Comparison of ENCODE assay signal across 9 mouse cellular contexts in genomic region chr1:53272646-53273045, GRCm38 (mm10). TPM values are rescaled to one million over a fixed set of nuclear protein-coding genes. Genes with fewer than 3 reads are reported as not detected.
DNase-seq lines count a peak whose midpoint lies in the region; ATAC-seq and TF ChIP-seq lines count a peak whose summit lies in the region.
"Had no signal": no experiment of that assay in that cellular context is flagged by ENCODE, and none has a peak within 500 bp of the region (broad histone marks: within the 10 kb centered on the region; RNA-seq: fewer than 3 reads in every experiment).

No protein-coding gene starts in this region.

- H3K27ac ChIP-seq in intestine, postnatal 0 days (ENCODE audit: low read depth, low read length), result no peak overlapping the region
- no peak overlapping the region for H3K27ac ChIP-seq in intestine, embryonic 15.5 days
- H3K27ac ChIP-seq in gastrocnemius, adult 2 months, result no peak overlapping the region

- no peak overlapping the region for H3K4me2 ChIP-seq in intestine, postnatal 0 days (replicated peaks; ENCODE audit: low read depth)
- no peak overlapping the region for H3K4me2 ChIP-seq in intestine, embryonic 15.5 days (replicated peaks)

- peak; percentile 52 for DNase-seq in CD4-positive, CD25-positive, alpha-beta regulatory T cell, adult 2 months (ENCODE audit: low read depth, low spot score)
- DNase-seq in brain, embryonic 14.5 days (ENCODE audit: low read depth), result peak; percentile 42
- DNase-seq in gastrocnemius, adult 2 months, result peak; percentile 55
- peak; percentile 7 to 13 for DNase-seq in left cerebral cortex, adult 8-10 months (ENCODE audit: low spot score in 2 of 2)
- peak; percentile 21 for DNase-seq in telencephalon, adult 2 months (ENCODE audit: low read depth, low spot score)
- DNase-seq in urinary bladder, adult 18-20 months (ENCODE audit: low spot score in 2 of 2), result no peak

- TF ChIP-seq CTCF in intestine, postnatal 0 days (IDR thresholded peaks at IDR 0.05; ENCODE audit: low read depth), result peak; percentile 78
- TF ChIP-seq CTCF in brain, embryonic 14.5 days (IDR thresholded peaks at IDR 0.05; ENCODE audit: borderline replicate concordance, extremely low read depth, insufficient read depth, insufficient read length), result peak; percentile 64; the same call in 1 of the 2 replicates
- TF ChIP-seq CTCF in gastrocnemius, adult 2 months (IDR thresholded peaks at IDR 0.05), result peak; percentile 78

- H3K4me1 ChIP-seq in intestine, postnatal 0 days (replicated peaks; ENCODE audit: control insufficient read depth, insufficient read depth, low read length), result no peaks in the 10 kb centered on the region
- no peaks in the 10 kb centered on the region for H3K4me1 ChIP-seq in intestine, embryonic 15.5 days (replicated peaks)

- H3K27me3 ChIP-seq in intestine, postnatal 0 days (replicated peaks; ENCODE audit: control insufficient read depth, insufficient read depth, low read length), result no peaks in the 10 kb centered on the region
- H3K27me3 ChIP-seq in intestine, embryonic 15.5 days (replicated peaks), result no peaks in the 10 kb centered on the region

- no peak for TF ChIP-seq POLR2A in brain, embryonic 14.5 days (IDR thresholded peaks at IDR 0.05; ENCODE audit: borderline replicate concordance, extremely low read depth, insufficient read depth, insufficient read length, poor library complexity, severe bottlenecking)

- no peaks in the 10 kb centered on the region for H3K9me3 ChIP-seq in intestine, postnatal 0 days (ENCODE audit: control insufficient read depth)
- no peaks in the 10 kb centered on the region for H3K9me3 ChIP-seq in intestine, embryonic 15.5 days

- H3K4me3 ChIP-seq in intestine, postnatal 0 days (ENCODE audit: low read depth, low read length), result no peak overlapping the region
- no peak overlapping the region for H3K4me3 ChIP-seq in intestine, embryonic 15.5 days (replicated peaks)
- no peak overlapping the region for H3K4me3 ChIP-seq in gastrocnemius, adult 2 months

- ATAC-seq in intestine, postnatal 0 days, result no peak
- no peak for ATAC-seq in intestine, embryonic 15.5 days

- intact Hi-C loops in gastrocnemius, adult 2 months (cut with DNase I), result loop anchor here (1.0 kb wide), 1 partner anchor 219 kb away; no protein-coding TSS in a partner anchor

- no peaks in the 10 kb centered on the region for H3K36me3 ChIP-seq in intestine, postnatal 0 days (ENCODE audit: control insufficient read depth, insufficient read depth)
- no peaks in the 10 kb centered on the region for H3K36me3 ChIP-seq in intestine, embryonic 15.5 days

- H3K9ac ChIP-seq in intestine, postnatal 0 days (ENCODE audit: low read depth, low read length), result no peak overlapping the region
- no peak overlapping the region for H3K9ac ChIP-seq in intestine, embryonic 15.5 days

RNA-seq across cellular contexts. Expression of gene Pms1, which starts 24.2 kb away (rescaled TPM):
- 5.4 and 6.8 TPM in 2 replicates for polyA plus RNA-seq in intestine, postnatal 0 days (2015; fragmentation: Nextera tagmentation; extraction: Ambion mirVana)
- polyA plus RNA-seq in intestine, embryonic 15.5 days (2015; fragmentation: Nextera tagmentation; extraction: Ambion mirVana), result 11.6 and 16.0 TPM in 2 replicates
- 4.0 and 4.3 TPM in 2 replicates for polyA plus RNA-seq in brain, embryonic 14.5 days (2012; rRNA removed)
- 1 to 10 TPM; 4.4 to 4.9 TPM for total RNA-seq in gastrocnemius, adult 2 months (2021)
- total RNA-seq in left cerebral cortex, adult 8-10 months (2022), result 10 to 100 TPM; 38.2 to 50.3 (median 39.8) TPM

RNA-seq across cellular contexts. Expression of gene Ormdl1, which starts 24.2 kb away (rescaled TPM):
- 60.5 and 65.8 TPM in 2 replicates for polyA plus RNA-seq in intestine, postnatal 0 days (2015; fragmentation: Nextera tagmentation; extraction: Ambion mirVana)
- polyA plus RNA-seq in intestine, embryonic 15.5 days (2015; fragmentation: Nextera tagmentation; extraction: Ambion mirVana), result 50.3 and 50.5 TPM in 2 replicates
- polyA plus RNA-seq in brain, embryonic 14.5 days (2012; rRNA removed), result 34.2 and 39.5 TPM in 2 replicates
- total RNA-seq in gastrocnemius, adult 2 months (2021), result 1 to 10 TPM; 5.8 to 8.9 TPM
- 1 to 10 TPM; 6.4 to 9.4 (median 8.8) TPM for total RNA-seq in left cerebral cortex, adult 8-10 months (2022)

RNA-seq across cellular contexts. Expression of gene Gm28778, which starts 24.3 kb away (rescaled TPM):
- not detected in 2 replicates for polyA plus RNA-seq in intestine, postnatal 0 days (2015; fragmentation: Nextera tagmentation; extraction: Ambion mirVana)
- not detected in 2 replicates for polyA plus RNA-seq in intestine, embryonic 15.5 days (2015; fragmentation: Nextera tagmentation; extraction: Ambion mirVana)
- polyA plus RNA-seq in brain, embryonic 14.5 days (2012; rRNA removed), result 2.9 TPM in 2 replicates
- under 1 TPM in 1 of 2 experiments, not detected in 1; 0.92 TPM for total RNA-seq in gastrocnemius, adult 2 months (2021)
- total RNA-seq in left cerebral cortex, adult 8-10 months (2022), result 1 to 10 TPM in 1 of 4 experiments, not detected in 3; 3.5 TPM
- polyA plus RNA-seq: heart, embryonic 14.5 days had no signal

RNA-seq across cellular contexts. Expression of gene Osgepl1, which starts 40.8 kb away (rescaled TPM):
- polyA plus RNA-seq in intestine, postnatal 0 days (2015; fragmentation: Nextera tagmentation; extraction: Ambion mirVana), result 21.0 and 21.1 TPM in 2 replicates
- polyA plus RNA-seq in intestine, embryonic 15.5 days (2015; fragmentation: Nextera tagmentation; extraction: Ambion mirVana), result 25.5 and 28.2 TPM in 2 replicates
- 15.4 and 19.1 TPM in 2 replicates for polyA plus RNA-seq in brain, embryonic 14.5 days (2012; rRNA removed)
- total RNA-seq in gastrocnemius, adult 2 months (2021), result 10 to 100 TPM; 22.4 to 33.2 TPM
- 10 to 100 TPM; 19.1 to 24.3 (median 22.5) TPM for total RNA-seq in left cerebral cortex, adult 8-10 months (2022)

Comparison
In these comparisons a context has a peak if more than half of its experiments do, and no peak if none do; other contexts are left out.
1. DNase-seq: peak in CD4-positive, CD25-positive, alpha-beta regulatory T cell, adult 2 months (single experiment), brain, embryonic 14.5 days (single experiment), gastrocnemius, adult 2 months (single experiment), left cerebral cortex, adult 8-10 months (2 of 2) and telencephalon, adult 2 months (single experiment); none in urinary bladder, adult 18-20 months (0 of 2).
2. Peak in every context shown above with its lines, with median percentiles within 50 percentile points of each other: CTCF ChIP-seq.